Mouse (Mus musculus): ENCODE results near the gene Gpcpd1. TPM values are rescaled to one million over a fixed set of nuclear protein-coding genes. Genes with fewer than 3 reads are reported as not detected.

Gpcpd1 gene
- polyA plus RNA-seq, 1 experiment from 2014 or later: 12.6 TPM

DNA sequence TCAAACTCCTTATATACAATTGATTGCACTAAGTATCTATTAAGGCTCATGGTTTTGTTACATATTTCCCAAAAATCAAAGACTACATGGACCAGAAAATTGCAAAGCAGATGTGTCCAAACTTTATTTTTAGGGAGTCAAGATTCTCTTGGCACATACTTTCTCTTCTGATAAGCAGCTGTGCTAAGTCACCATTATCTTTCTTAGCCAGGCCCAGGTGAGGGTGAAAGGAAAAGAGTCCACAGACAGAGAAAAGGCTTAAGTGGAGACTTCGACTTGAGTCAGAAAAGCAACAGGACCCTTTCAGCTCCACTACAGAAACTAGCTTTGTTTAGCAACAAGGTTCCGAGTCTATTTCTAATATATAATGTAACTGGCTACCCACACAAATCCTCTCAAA, 14.2 kb downstream of the Gpcpd1 start:
- ChIA-PET POLR2A (no interaction called here), CTCF (no interaction called here)
- no peak for TF ChIP-seq CTCF (IDR thresholded peaks at IDR 0.05)
- in situ Hi-C loops (cut with MboI; ENCODE audit: low pct_unique_long_range_greater_than_20kb): no loop called here
- no peaks in the 10 kb centered on the region for H3K27me3 ChIP-seq
- DNase-seq (ENCODE audit: low read depth, low spot score) (no peak), ATAC-seq (no peak)

DNA sequence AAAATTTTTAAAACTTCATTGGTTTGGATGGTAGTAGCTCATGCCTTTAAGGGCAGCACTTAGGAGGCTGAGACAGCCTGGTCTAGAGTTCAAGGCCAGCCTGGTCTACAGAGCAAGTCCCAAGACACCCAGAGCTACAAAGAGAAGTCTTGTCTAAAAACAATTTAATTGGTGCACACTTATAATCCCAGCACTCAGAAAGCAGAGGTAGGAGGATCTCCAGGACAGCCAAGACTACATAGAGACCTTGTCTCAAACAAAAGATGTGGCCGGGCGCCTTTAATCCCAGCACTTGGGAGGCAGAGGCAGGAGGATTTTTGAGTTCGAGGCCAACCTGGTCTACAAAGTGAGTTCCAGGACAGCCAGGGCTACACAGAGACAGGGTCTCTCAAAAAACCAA, 14.9 kb downstream of the Gpcpd1 start:
- ATAC-seq (no peak), DNase-seq (ENCODE audit: low read depth, low spot score) (no peak)
- no peaks in the 10 kb centered on the region for H3K27me3 ChIP-seq
- TF ChIP-seq CTCF (IDR thresholded peaks at IDR 0.05): no peak
- in situ Hi-C loops (cut with MboI; ENCODE audit: low pct_unique_long_range_greater_than_20kb): no loop called here
- ChIA-PET POLR2A (no interaction called here), CTCF (interaction anchor here (0.8 kb wide), 1 partner anchor 32 kb away, joined by 3 read pairs; no protein-coding TSS in a partner anchor)

DNA sequence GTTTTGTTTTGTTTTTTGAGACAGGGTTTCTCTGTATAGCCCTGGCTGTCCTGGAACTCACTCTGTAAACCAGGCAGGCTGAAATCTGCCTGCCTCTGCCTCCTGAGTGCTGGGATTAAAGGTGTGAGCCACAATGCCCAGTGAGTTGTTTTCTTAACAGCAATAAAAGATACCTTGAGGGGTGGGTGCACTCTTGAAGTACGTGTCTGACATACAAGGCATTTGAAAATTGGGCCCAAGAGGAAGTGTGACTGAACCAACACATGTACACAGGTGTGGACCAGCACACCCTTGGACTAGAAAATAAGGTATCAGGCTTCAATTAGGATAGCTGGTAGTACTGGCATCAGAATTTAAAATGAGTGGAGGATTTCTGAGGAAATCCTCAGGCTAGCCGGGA, 16.2 kb downstream of the Gpcpd1 start:
- no peak for DNase-seq (ENCODE audit: low read depth, low spot score)
- no peak for ATAC-seq
- in situ Hi-C loops (cut with MboI; ENCODE audit: low pct_unique_long_range_greater_than_20kb): no loop called here
- TF ChIP-seq CTCF (IDR thresholded peaks at IDR 0.05): no peak
- ChIA-PET POLR2A (no interaction called here), CTCF (no interaction called here)
- H3K27me3 ChIP-seq: no peaks in the 10 kb centered on the region

DNA sequence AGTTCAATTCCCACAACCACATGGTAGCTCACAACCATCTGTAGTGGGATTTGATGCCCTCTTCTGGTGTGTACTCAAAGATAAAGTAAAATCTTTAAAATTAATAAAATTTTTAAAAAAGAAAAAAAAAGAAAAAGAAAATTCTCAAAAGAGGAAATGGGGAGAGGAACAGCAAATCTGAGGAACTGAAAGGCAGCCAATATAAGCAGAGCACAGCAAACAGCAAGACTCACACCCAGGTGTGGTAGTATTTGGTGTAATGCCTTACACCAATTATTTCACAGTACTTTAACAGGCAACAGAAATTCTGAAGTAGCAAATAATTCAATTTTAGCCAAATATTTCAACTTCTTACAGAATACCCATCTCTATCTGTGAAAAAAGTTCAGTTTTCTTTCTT, 16.7 kb downstream of the Gpcpd1 start:
- in situ Hi-C loops (cut with MboI; ENCODE audit: low pct_unique_long_range_greater_than_20kb): no loop called here
- no peaks in the 10 kb centered on the region for H3K27me3 ChIP-seq
- ATAC-seq (no peak), DNase-seq (ENCODE audit: low read depth, low spot score) (no peak)
- CTCF ChIA-PET: no interaction called here
- TF ChIP-seq CTCF (IDR thresholded peaks at IDR 0.05): no peak
- POLR2A ChIA-PET: no interaction called here

DNA sequence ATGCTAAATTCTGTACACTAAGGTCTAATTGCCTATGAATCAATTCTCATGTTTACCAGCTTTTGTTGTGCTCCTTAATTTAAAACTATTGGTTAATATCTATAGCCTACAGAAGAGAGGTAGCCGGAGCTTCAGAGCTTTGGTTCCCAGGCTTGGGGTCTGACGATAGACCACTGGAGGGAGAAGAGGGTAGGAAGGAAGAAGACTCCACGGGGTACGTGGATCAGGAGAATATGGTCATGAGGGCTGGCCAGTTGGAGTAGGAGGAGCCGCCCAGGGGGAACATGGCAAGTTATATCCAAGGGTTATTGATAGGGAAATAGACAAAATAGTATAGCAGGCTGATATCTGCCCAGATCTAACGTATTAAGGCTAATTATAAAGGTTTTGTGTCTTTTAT, 17.8 kb downstream of the Gpcpd1 start:
- in situ Hi-C loops (cut with MboI; ENCODE audit: low pct_unique_long_range_greater_than_20kb): no loop called here

DNA sequence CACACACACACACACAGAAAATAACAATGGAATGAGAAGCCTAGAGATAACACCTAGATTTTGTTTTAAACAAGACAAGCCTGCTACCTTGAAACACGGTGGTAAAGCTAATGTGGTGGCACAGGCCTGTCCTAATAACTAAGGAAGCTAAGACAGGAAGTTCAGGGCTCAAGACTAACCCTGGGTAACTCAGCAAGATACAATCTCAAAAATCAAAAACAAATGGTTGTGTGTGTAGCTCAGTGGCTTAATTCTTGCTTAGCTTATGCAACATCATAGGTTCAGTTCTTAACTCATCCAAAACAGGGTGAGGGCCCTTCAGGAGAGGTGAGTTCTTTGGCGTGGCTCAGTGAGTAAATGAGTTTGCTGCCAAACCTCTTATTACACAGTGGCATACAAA, 20.1 kb downstream of the Gpcpd1 start:
- H3K27me3 ChIP-seq: no peaks in the 10 kb centered on the region
- DNase-seq (ENCODE audit: low read depth, low spot score) (no peak), ATAC-seq (no peak)
- in situ Hi-C loops (cut with MboI; ENCODE audit: low pct_unique_long_range_greater_than_20kb): no loop called here
- TF ChIP-seq CTCF (IDR thresholded peaks at IDR 0.05): no peak
- POLR2A ChIA-PET: no interaction called here
- CTCF ChIA-PET: interaction anchor here (2.7 kb wide), 1 partner anchor 9 kb away, joined by 20 read pairs; no protein-coding TSS in a partner anchor

More for the DNA sequence above, 17.8 kb downstream of the Gpcpd1 start:
- ATAC-seq (no peak), DNase-seq (ENCODE audit: low read depth, low spot score) (no peak)
- CTCF ChIA-PET: no interaction called here
- H3K27me3 ChIP-seq: no peaks in the 10 kb centered on the region
- TF ChIP-seq CTCF (IDR thresholded peaks at IDR 0.05): no peak
- POLR2A ChIA-PET: interaction anchor here (1.0 kb wide), 2 partner anchors 8 to 50 kb away, joined by 3 to 4 read pairs; no protein-coding TSS in a partner anchor

DNA sequence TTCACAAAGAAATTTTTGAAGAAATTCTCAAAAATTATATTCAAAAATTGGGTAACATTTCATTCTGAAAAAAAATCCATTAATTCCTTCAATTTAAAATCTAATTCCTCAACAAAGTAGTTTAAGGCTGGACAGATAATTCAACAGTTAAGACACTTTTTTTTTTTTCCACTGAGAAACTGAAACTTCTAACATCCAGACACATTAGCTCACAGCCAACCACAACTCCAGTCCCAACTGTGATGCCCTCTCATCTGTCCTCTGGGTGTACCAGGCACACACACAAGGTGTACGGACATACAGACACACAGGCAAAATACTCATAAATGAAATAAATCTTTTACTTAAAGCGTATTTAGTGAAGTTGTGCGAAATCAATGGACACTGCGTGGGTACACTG, 25.7 kb downstream of the Gpcpd1 start:
- ChIA-PET POLR2A (no interaction called here), CTCF (no interaction called here)
- ATAC-seq (no peak), DNase-seq (ENCODE audit: low read depth, low spot score) (no peak)
- no peaks in the 10 kb centered on the region for H3K27me3 ChIP-seq
- in situ Hi-C loops (cut with MboI; ENCODE audit: low pct_unique_long_range_greater_than_20kb): no loop called here
- TF ChIP-seq CTCF (IDR thresholded peaks at IDR 0.05): no peak

DNA sequence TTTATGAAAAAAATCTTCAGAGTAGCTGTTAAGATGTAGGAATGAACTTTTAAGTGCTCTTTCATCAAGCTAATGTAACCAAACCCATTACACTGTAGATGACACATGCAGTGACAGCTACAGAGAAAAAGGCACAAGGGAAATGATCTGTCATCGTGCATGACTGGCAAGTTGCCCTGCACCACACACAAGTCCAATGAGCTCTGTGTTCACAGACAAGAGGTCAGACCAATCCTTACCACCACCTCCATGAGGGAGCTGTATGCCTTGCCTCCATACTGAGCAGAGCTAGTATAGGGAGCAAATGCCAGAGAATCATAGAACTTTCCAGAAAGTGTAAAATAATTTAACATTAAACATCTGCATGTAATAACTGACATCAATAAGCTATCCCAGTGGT, 59.7 kb downstream of the Gpcpd1 start:
- CTCF ChIA-PET: interaction anchor here (1.0 to 1.6 kb wide), 3 partner anchors 9 to 26 kb away, joined by 3 to 4 read pairs (median 3); no protein-coding TSS in a partner anchor
- ATAC-seq (no peak), DNase-seq (ENCODE audit: low read depth, low spot score) (no peak)
- H3K27me3 ChIP-seq: no peaks in the 10 kb centered on the region
- POLR2A ChIA-PET: interaction anchor here (0.6 kb wide), 1 partner anchor 61 kb away, joined by 4 read pairs; no protein-coding TSS in a partner anchor
- no peak for TF ChIP-seq CTCF (IDR thresholded peaks at IDR 0.05)
- in situ Hi-C loops (cut with MboI; ENCODE audit: low pct_unique_long_range_greater_than_20kb): no loop called here

DNA sequence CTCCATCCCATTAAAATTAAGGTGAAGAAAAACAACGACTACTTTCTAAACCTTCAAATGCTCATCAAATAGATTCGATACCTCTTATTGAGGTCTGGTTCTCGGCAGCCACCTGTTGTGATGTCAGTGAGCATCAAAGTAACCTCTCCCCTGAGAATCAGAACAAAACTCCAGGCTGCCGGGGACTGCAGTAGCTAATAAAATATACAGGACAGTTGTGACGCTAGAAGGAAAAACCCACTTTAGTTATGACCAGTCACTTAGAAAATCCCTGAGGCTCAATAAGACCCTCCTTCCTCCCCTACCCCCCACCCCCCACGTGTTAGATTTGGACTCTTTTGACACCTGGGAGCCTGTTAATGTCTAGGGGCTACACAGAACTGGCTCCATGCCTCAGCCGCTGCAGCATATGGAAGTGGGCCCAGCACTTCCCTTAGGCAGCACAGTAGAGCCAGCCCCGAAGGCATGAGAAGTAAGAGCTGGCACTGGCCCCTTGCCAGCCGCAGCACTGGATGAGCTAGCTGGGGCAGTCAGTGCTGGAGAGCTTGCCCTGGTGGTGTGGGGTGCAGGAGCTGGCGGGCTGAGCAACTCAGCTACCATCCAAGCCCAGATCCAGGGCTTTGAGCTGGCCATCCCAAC, 60.5 kb downstream of the Gpcpd1 start:
- CTCF ChIA-PET: interaction anchor here (0.7 to 1.6 kb wide), 3 partner anchors 11 to 27 kb away, joined by 3 to 4 read pairs (median 3); no protein-coding TSS in a partner anchor
- no peak for ATAC-seq
- DNase-seq (ENCODE audit: low read depth, low spot score): no peak

DNA sequence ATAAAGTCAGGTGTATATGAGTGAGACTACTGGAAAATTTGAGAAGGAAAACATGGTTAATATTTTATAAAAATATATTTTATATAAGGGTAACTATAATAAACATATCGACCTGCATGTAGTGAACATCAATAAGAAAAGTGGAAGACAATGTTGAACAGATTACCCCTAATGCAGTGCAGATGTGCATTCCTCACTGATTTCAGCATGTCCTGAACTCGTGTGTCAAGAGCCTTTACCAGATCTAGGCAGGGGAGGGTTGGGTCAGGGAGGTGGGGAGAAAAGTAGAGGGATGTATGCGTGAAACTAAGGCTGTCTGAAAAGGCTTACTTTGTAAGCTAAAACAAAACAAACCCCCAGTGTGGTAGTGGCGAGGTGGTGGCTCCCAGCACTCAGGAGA, 61.4 kb downstream of the Gpcpd1 start:
- CTCF ChIA-PET: interaction anchor here (1.6 kb wide), 1 partner anchor 10 kb away, joined by 4 read pairs; no protein-coding TSS in a partner anchor
- H3K27me3 ChIP-seq: no peaks in the 10 kb centered on the region
- DNase-seq (ENCODE audit: low read depth, low spot score) (no peak), ATAC-seq (no peak)
- no peak for TF ChIP-seq CTCF (IDR thresholded peaks at IDR 0.05)
- POLR2A ChIA-PET: no interaction called here
- in situ Hi-C loops (cut with MboI; ENCODE audit: low pct_unique_long_range_greater_than_20kb): no loop called here

More for the DNA sequence above, 60.5 kb downstream of the Gpcpd1 start:
- H3K27me3 ChIP-seq: no peaks in the 10 kb centered on the region
- no peak for TF ChIP-seq CTCF (IDR thresholded peaks at IDR 0.05)
- in situ Hi-C loops (cut with MboI; ENCODE audit: low pct_unique_long_range_greater_than_20kb): no loop called here
- POLR2A ChIA-PET: no interaction called here

DNA sequence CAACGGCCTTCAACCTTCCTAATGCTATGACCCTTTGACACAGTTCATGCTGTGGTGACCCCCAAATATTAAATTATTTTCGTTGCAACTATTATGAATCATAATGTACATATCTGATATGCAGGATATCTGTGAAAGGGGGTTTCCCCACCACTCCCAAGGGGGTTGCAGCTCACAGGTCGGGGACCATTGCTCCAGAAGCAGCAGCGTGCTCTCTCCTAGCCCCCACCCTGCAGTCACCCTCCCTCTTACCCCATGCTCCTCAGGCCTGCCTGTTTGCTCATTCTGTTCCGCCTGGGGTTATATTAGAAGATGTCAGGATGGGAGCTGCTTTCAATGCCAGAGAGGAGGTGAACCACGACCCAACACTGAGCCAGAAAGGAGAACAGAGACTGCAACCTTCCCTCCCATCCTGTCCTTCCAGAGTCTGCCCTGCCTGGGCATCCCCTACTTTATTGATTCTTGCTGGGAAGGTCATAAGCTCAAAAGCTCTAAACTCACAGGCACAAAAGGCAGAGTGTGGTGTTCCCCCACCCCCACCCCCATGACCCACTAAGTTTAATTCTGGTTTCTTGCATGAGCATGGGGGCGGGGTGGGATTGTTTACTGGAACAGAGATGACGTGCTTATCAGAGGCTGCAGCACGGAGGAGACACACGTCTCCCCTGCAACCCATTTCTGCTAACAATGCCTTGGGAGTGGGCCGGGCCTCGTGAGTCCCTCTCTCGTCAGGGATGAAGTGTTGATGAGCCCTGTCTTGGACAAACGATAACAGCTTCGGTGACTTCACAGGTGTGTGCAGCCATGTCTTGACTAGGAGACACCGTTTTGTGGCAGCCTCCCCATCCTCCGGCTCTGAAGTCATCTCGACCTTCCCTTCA, 69.3 kb downstream of the Gpcpd1 start:
- in situ Hi-C loops (cut with MboI; ENCODE audit: low pct_unique_long_range_greater_than_20kb): loop anchor here (5.0 kb wide), 1 partner anchor 384 kb away; no protein-coding TSS in a partner anchor
- DNase-seq (ENCODE audit: low read depth, low spot score) (no peak), ATAC-seq (peak; percentile 66)
- no peak for TF ChIP-seq CTCF (IDR thresholded peaks at IDR 0.05)
- POLR2A ChIA-PET: no interaction called here
- no peaks in the 10 kb centered on the region for H3K27me3 ChIP-seq
- CTCF ChIA-PET: interaction anchor here (0.8 to 2.9 kb wide), 5 partner anchors 10 to 184 kb away, joined by 3 to 11 read pairs (median 3); no protein-coding TSS in a partner anchor
